Mouse (Mus musculus): ENCODE measurements around the gene Tmx4.

Gene Tmx4

DNA sequence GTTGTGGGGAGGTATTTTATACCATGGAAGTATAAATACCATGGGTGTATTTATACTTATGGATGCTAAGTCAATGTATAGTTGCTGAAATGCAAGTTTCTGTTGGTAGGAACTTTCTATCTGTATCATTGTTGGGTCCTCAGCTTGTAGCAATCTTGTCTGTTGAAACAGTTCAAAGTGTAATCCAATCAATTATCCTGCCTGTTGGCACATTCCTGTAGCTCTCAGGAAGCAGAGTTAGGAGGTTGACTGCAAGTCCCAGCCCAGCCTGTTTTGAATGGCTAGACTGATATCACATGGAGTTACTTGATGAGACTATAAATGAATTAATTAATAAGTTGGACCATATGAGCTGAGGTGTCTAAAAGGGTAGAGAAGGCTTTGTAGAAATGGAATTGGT lies 91.6 kb downstream of the Tmx4 start:
- no peak for DNase-seq

DNA sequence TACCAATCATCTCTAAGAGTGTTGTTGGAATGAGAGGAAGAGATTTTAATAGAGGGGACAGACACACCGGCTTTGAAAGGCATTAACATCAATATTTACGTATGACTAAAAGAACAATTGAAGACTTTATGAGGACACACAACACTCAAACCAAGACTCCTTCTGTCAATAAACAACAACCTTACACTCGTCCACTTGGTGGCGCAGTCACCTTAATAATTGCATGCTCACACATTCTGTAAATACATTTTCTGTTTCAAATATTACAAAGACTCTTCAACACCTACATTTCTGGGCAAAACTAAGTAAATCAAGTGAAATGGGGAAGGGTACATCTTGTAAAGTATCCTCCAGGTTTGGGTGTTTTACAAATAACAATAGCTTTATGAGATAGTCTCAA lies 94.2 kb downstream of the Tmx4 start:
- peak; percentile 62 for DNase-seq

DNA sequence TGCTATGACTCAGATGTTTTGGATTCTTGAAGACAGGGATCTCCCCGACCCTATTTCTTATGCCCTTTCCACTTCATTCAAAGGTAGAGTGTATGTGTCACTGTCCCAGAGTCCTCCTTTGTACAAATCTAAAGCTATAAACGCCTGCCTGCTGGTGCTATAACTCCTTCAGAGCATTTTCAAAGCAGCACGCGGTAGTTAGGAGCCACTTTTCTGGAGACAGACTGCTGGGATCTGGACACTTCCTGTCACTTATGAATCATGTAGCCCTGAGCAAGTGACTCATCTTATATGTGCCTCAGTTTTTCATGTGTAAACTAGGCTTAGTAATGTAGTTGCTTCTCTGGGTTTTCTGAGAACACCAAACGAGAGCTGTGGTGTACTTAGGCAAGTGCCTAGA lies 98.8 kb downstream of the Tmx4 start:
- no peak for DNase-seq

GRCm38 (mm10) chr2:134544321-134545065 lies 99.5 kb downstream of the Tmx4 start:
- no peak for DNase-seq

Data from retina, postnatal 1 day (tissue).